Mouse (Mus musculus) erythroblast, embryonic 14.5 days (primary cell): Measurements from ENCODE around the gene Rreb1.

Experiments used
- GATA1 ChIP-seq: IDR thresholded peaks from 2 replicates; pipeline ENCODE4 v1.6.1; 2012; ENCODE audit warnings: low read length, inconsistent platforms, mixed read lengths
- TAL1 ChIP-seq: IDR thresholded peaks from 3 replicates; pipeline ENCODE4 v1.6.1; 2012; ENCODE audit warnings: low read length, inconsistent platforms, mixed read lengths

DNA sequence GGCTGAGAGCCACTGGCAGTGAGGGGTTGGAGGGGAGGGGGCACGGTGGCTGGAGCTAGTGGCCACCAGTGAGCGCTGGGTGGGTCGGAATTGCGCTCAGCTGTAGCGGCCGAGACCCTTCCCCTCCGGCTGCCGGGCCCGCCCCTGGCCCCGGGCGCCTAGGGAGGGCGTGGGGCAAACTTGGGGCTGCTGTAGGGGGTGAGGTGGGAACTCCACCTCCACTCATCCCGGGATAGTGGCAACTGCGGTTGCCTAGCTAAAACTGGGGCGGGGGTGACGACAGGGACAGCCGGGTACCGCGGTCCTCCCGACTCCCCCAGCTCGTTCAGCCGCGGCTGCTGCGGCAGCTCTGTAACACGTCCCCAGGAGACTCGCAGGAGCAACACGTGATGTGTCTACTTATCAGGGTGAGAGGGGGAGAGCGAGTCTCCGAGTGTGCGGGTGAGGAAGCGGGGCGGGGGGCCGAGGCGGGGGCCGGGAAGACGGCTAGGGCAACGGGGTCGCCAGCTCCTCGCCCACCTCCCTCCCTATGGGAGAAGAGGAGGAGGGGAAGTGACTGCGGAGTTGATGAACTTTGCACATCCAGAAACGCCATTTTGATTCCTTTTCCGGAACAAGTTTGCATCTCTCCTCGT, 47.6 kb downstream of the Rreb1 start:
- TF ChIP-seq GATA1, result no peak
- no peak for TF ChIP-seq TAL1
